Mouse (Mus musculus): ENCODE results near the gene Sh3rf1. TPM values are rescaled to one million over a fixed set of nuclear protein-coding genes. Genes with fewer than 3 reads are reported as not detected.

Sh3rf1 gene
- polyA plus RNA-seq, 1 experiment from 2014 or later, result 34.7 TPM

- ATAC-seq, result no peak
- H3K9me3 ChIP-seq (replicated peaks; ENCODE audit: control insufficient read depth, low read length, poor library complexity, severe bottlenecking), result no peaks in the 10 kb centered on the region
- peaks cover 24% of the 10 kb centered on the region for H3K4me1 ChIP-seq (ENCODE audit: control insufficient read depth, insufficient read depth, low read length)
- H3K4me2 ChIP-seq (ENCODE audit: low read length), result no peak overlapping the region
- H3K4me3 ChIP-seq (ENCODE audit: low read depth, low read length), result no peak overlapping the region
- no peaks in the 10 kb centered on the region for H3K36me3 ChIP-seq (ENCODE audit: control insufficient read depth, insufficient read depth, low read length)
- no peaks in the 10 kb centered on the region for H3K27me3 ChIP-seq (ENCODE audit: control insufficient read depth, insufficient read depth, low read depth, low read length)
- WGBS, result 85% methylated on average over 17 of the region's 17 CpGs
- no peak overlapping the region for H3K27ac ChIP-seq (ENCODE audit: low read length)
- no peak overlapping the region for H3K9ac ChIP-seq (ENCODE audit: low read depth, low read length)
Measured at GRCm38 (mm10) chr8:61273307-61274221, 49.9 kb downstream of the Sh3rf1 start.

- no peak overlapping the region for H3K27ac ChIP-seq (ENCODE audit: low read length)
- 0 out of 2 replicates have a peak, but pooled peaks have one; percentile 29 for ATAC-seq
- H3K4me1 ChIP-seq (ENCODE audit: control insufficient read depth, insufficient read depth, low read length), result peaks cover 23% of the 10 kb centered on the region
- H3K9me3 ChIP-seq (replicated peaks; ENCODE audit: control insufficient read depth, low read length, poor library complexity, severe bottlenecking), result no peaks in the 10 kb centered on the region
- WGBS, result 39% methylated on average over 10 of the region's 10 CpGs
- H3K4me2 ChIP-seq (ENCODE audit: low read length), result no peak overlapping the region
- H3K27me3 ChIP-seq (ENCODE audit: control insufficient read depth, insufficient read depth, low read depth, low read length), result no peaks in the 10 kb centered on the region
- H3K9ac ChIP-seq (ENCODE audit: low read depth, low read length), result no peak overlapping the region
- no peak overlapping the region for H3K4me3 ChIP-seq (ENCODE audit: low read depth, low read length)
- H3K36me3 ChIP-seq (ENCODE audit: control insufficient read depth, insufficient read depth, low read length), result no peaks in the 10 kb centered on the region
Measured at GRCm38 (mm10) chr8:61274602-61275462, 51.2 kb downstream of the Sh3rf1 start.

- Histone ChIP-seq H3K4me2 (ENCODE audit: low read length) (no peak overlapping the region), H3K9me3 (replicated peaks; ENCODE audit: control insufficient read depth, low read length, poor library complexity, severe bottlenecking) (no peaks in the 10 kb centered on the region), H3K4me3 (ENCODE audit: low read depth, low read length) (no peak overlapping the region), H3K27ac (ENCODE audit: low read length) (no peak overlapping the region), H3K36me3 (ENCODE audit: control insufficient read depth, insufficient read depth, low read length) (no peaks in the 10 kb centered on the region), H3K4me1 (ENCODE audit: control insufficient read depth, insufficient read depth, low read length) (peaks cover 15% of the 10 kb centered on the region), H3K27me3 (ENCODE audit: control insufficient read depth, insufficient read depth, low read depth, low read length) (no peaks in the 10 kb centered on the region), H3K9ac (ENCODE audit: low read depth, low read length) (no peak overlapping the region)
- WGBS, result 74% methylated on average over 11 of the region's 11 CpGs
- ATAC-seq, result no peak
Measured at GRCm38 (mm10) chr8:61275463-61276356, 52.0 kb downstream of the Sh3rf1 start.

DNA sequence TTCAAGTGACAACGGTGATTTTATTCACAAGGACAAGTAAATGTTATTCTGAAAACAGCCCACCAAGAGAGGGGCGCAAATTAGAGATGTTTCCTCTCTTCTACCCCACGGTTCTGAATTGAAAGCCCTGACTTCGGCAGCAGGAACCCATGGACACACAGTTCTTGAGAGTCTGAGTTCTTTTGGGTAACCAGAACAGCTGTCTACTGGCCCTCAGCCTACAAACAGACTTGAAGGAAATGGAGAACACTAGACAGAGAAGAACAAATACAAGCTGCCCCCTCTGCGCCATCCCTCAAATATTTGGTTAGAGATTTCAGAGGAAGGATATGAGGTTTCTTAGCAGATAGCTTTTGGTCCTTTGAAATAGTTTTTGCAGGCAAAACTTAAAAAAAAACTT, 52.7 kb downstream of the Sh3rf1 start:
- Histone ChIP-seq H3K27me3 (ENCODE audit: control insufficient read depth, insufficient read depth, low read depth, low read length) (no peaks in the 10 kb centered on the region), H3K36me3 (ENCODE audit: control insufficient read depth, insufficient read depth, low read length) (no peaks in the 10 kb centered on the region), H3K4me3 (ENCODE audit: low read depth, low read length) (no peak overlapping the region), H3K4me1 (ENCODE audit: control insufficient read depth, insufficient read depth, low read length) (peaks cover 11% of the 10 kb centered on the region), H3K9ac (ENCODE audit: low read depth, low read length) (no peak overlapping the region), H3K27ac (ENCODE audit: low read length) (no peak overlapping the region), H3K4me2 (ENCODE audit: low read length) (no peak overlapping the region), H3K9me3 (replicated peaks; ENCODE audit: control insufficient read depth, low read length, poor library complexity, severe bottlenecking) (no peaks in the 10 kb centered on the region)
- no peak for ATAC-seq
- WGBS, result 80% methylated on average over 5 of the region's 5 CpGs

GRCm38 (mm10) chr8:61279030-61279429, 55.4 kb downstream of the Sh3rf1 start:
- Histone ChIP-seq H3K27me3 (ENCODE audit: control insufficient read depth, insufficient read depth, low read depth, low read length) (no peaks in the 10 kb centered on the region), H3K4me2 (ENCODE audit: low read length) (no peak overlapping the region), H3K9me3 (replicated peaks; ENCODE audit: control insufficient read depth, low read length, poor library complexity, severe bottlenecking) (no peaks in the 10 kb centered on the region), H3K4me3 (ENCODE audit: low read depth, low read length) (no peak overlapping the region), H3K4me1 (ENCODE audit: control insufficient read depth, insufficient read depth, low read length) (peaks cover 16% of the 10 kb centered on the region), H3K27ac (ENCODE audit: low read length) (no peak overlapping the region), H3K36me3 (ENCODE audit: control insufficient read depth, insufficient read depth, low read length) (no peaks in the 10 kb centered on the region), H3K9ac (ENCODE audit: low read depth, low read length) (no peak overlapping the region)
- ATAC-seq, result no peak
- WGBS, result 95% methylated on average over 10 of the region's 10 CpGs

DNA sequence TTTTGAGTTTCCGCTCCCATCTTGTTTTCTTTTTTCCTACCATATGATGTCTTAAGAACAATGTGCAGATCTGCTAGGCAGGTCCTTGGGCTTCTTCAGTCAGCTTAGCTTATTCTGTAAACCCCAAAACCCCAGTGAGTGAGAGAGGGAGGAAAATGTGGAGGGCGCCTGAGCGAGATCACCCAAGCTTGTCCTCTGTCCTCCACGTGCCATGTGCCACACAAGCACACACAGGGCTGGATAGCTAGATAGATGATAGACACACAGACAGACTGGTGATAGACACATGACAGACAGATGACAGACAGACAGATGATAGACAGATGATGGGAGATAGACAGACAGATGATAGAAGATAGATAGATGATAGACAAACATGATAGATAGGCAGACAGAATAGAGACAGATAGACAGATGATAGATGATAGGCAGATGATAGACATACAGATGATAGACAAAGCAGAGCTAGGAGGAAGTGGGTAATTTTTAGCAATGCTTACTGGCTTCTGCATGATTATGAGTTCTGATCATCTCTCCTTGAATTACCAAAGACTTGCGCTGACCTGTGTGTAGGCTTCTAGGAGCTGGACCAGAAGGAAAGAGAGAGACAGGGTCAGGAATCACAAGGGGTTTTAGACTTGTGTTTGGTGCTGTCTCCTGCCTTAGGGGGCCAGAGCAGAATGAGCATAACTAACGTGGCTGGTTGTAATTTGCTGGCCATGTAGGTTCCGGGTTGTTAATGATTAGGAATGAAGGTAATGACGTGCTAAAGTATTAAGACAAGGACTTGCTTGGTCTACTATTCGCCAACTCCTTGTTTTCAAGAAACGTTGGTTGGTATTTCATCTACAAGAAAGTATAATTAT, 58.9 kb downstream of the Sh3rf1 start:
- no peak overlapping the region for H3K4me2 ChIP-seq (ENCODE audit: low read length)
- H3K9ac ChIP-seq (ENCODE audit: low read depth, low read length), result no peak overlapping the region
- WGBS, result 50% methylated on average over 10 of the region's 10 CpGs
- H3K36me3 ChIP-seq (ENCODE audit: control insufficient read depth, insufficient read depth, low read length), result no peaks in the 10 kb centered on the region
- H3K9me3 ChIP-seq (replicated peaks; ENCODE audit: control insufficient read depth, low read length, poor library complexity, severe bottlenecking), result no peaks in the 10 kb centered on the region
- no peak for ATAC-seq
- no peaks in the 10 kb centered on the region for H3K27me3 ChIP-seq (ENCODE audit: control insufficient read depth, insufficient read depth, low read depth, low read length)
- no peak overlapping the region for H3K4me3 ChIP-seq (ENCODE audit: low read depth, low read length)
- peaks cover 8% of the 10 kb centered on the region; the same call in 1 of the 2 replicates for H3K4me1 ChIP-seq (ENCODE audit: control insufficient read depth, insufficient read depth, low read length)
- no peak overlapping the region for H3K27ac ChIP-seq (ENCODE audit: low read length)

- no peak overlapping the region for H3K27ac ChIP-seq (ENCODE audit: low read length)
Measured at GRCm38 (mm10) chr8:61283169-61284081, 59.8 kb downstream of the Sh3rf1 start.

More at GRCm38 (mm10) chr8:61283169-61284081, 59.8 kb downstream of the Sh3rf1 start:
- no peaks in the 10 kb centered on the region for H3K36me3 ChIP-seq (ENCODE audit: control insufficient read depth, insufficient read depth, low read length)
- H3K27me3 ChIP-seq (ENCODE audit: control insufficient read depth, insufficient read depth, low read depth, low read length), result no peaks in the 10 kb centered on the region
- H3K4me2 ChIP-seq (ENCODE audit: low read length), result no peak overlapping the region
- 13% methylated on average over 12 of the region's 12 CpGs for WGBS
- peaks cover 9% of the 10 kb centered on the region for H3K4me1 ChIP-seq (ENCODE audit: control insufficient read depth, insufficient read depth, low read length)
- H3K9ac ChIP-seq (ENCODE audit: low read depth, low read length), result no peak overlapping the region
- H3K4me3 ChIP-seq (ENCODE audit: low read depth, low read length), result no peak overlapping the region
- no peaks in the 10 kb centered on the region for H3K9me3 ChIP-seq (replicated peaks; ENCODE audit: control insufficient read depth, low read length, poor library complexity, severe bottlenecking)
- no peak for ATAC-seq

Measured in midbrain, embryonic 16.5 days (tissue).